Mouse (Mus musculus) midbrain, postnatal 0 days (tissue): ENCODE measurements at regions not wholly inside any gene's neighbourhood (a gene's known extent, or its start where the extent isn't known, plus 50 kb on each side); places are given as distances from the start of the nearest gene placed in this dataset.

Source experiments
- ATAC-seq: fragments of 200-750 bp; cut with Nextera tagmentation; 2 replicates; pipeline ENCODE4 v1.8.0; 2017; ENCODE audit warnings: moderate number of reproducible peaks, mild to moderate bottlenecking, moderate TSS enrichment, moderate library complexity; ENCODE audit not compliant: low FRiP score
- DNase-seq: peaks from one replicate; pipeline ENCODE4 v3.0.0-alpha.2; 2015; ENCODE audit warnings: low spot score
- H3K27ac ChIP-seq: fragments of 300-500 bp; sonication (generic); 2 replicates; pipeline ENCODE4 v1.5.1; 2014; ENCODE audit warnings: low read depth, mild to moderate bottlenecking, low read length, mixed read lengths
- H3K27me3 ChIP-seq: fragments of 300-500 bp; sonication (generic); 2 replicates; pipeline ENCODE4 v1.6.1; 2014; ENCODE audit warnings: low read length, control low read depth, mixed read lengths; ENCODE audit not compliant: insufficient read depth
- H3K36me3 ChIP-seq: fragments of 300-500 bp; sonication (generic); 2 replicates; pipeline ENCODE4 v1.6.1; 2014; ENCODE audit warnings: low read length, control low read depth, mixed read lengths; ENCODE audit not compliant: insufficient read depth
- H3K4me1 ChIP-seq: fragments of 300-500 bp; sonication (generic); 2 replicates; pipeline ENCODE4 v1.6.1; 2014; ENCODE audit warnings: mild to moderate bottlenecking, control low read depth, antibody characterized with exemption, low read length, mixed read lengths; ENCODE audit not compliant: insufficient read depth
- H3K4me2 ChIP-seq: fragments of 300-500 bp; sonication (generic); 2 replicates; pipeline ENCODE4 v1.6.1; 2014; ENCODE audit warnings: low read depth, mild to moderate bottlenecking, low read length, mixed read lengths; ENCODE audit not compliant: poor library complexity, severe bottlenecking
- H3K4me3 ChIP-seq: fragments of 300-500 bp; sonication (generic); 2 replicates; pipeline ENCODE4 v1.5.1; 2014; ENCODE audit warnings: low read depth, mild to moderate bottlenecking, low read length, moderate library complexity
- H3K9ac ChIP-seq: fragments of 300-500 bp; sonication (generic); replicated peaks from 2 replicates; pipeline ENCODE4 v1.6.1; 2014; ENCODE audit warnings: mild to moderate bottlenecking, low read length, moderate library complexity, mixed read lengths; ENCODE audit not compliant: poor library complexity, severe bottlenecking
- H3K9me3 ChIP-seq: fragments of 300-500 bp; sonication (generic); 2 replicates; pipeline ENCODE4 v1.6.1; 2016; ENCODE audit warnings: low read length, control low read depth
- CTCF ChIP-seq: IDR thresholded peaks from 2 replicates; pipeline ENCODE4 v1.5.1; 2016; ENCODE audit warnings: antibody characterized with exemption, mild to moderate bottlenecking
- WGBS: fragments of 180-500 bp; shearing (Covaris S2); extraction: QIAGEN DNeasy Blood & Tissue Kit; methylation state at CpG from one replicate; pipeline ENCODE4 v1.1.7; 2014; 5-methylcytosine and 5-hydroxymethylcytosine counted together

DNA sequence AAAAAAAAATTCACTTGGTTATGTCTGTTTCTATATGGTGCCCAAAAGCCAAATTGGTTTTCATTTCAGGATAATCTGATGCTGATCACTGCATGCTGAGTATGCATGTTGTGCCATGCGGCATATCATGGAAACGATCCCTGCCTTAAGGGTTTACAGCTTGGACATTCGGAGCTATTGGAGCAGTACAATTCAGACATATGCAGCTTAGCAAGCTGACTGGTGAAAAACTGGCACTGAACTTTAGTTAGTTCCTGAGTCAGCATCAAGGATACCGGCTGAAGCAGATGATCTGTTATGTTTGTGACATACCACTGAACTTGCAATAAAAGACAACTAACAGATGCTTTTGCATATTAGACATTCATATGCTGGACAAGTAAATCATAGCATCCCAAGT, 356.1 kb downstream of the Slitrk1 start:
- Histone ChIP-seq H3K9ac (no peak overlapping the region), H3K36me3 (no peaks in the 10 kb centered on the region), H3K4me1 (no peaks in the 10 kb centered on the region), H3K27me3 (no peaks in the 10 kb centered on the region), H3K27ac (no peak overlapping the region), H3K9me3 (no peaks in the 10 kb centered on the region), H3K4me2 (no peak overlapping the region), H3K4me3 (no peak overlapping the region)
- 76% methylated on average over 4 of the region's 4 CpGs for WGBS
- no peak for TF ChIP-seq CTCF
- ATAC-seq (no peak), DNase-seq (peak; percentile 14)

GRCm38 (mm10) chr14:108555527-108555926, 358.4 kb downstream of the Slitrk1 start:
- no peak overlapping the region for H3K9ac ChIP-seq
- DNase-seq (no peak), ATAC-seq (no peak)
- H3K4me2 ChIP-seq, result no peak overlapping the region
- H3K4me3 ChIP-seq, result no peak overlapping the region
- no peaks in the 10 kb centered on the region for H3K27me3 ChIP-seq
- no peaks in the 10 kb centered on the region for H3K4me1 ChIP-seq
- H3K36me3 ChIP-seq, result no peaks in the 10 kb centered on the region
- 90% methylated on average over 1 of the region's 1 CpGs for WGBS
- H3K27ac ChIP-seq, result no peak overlapping the region
- H3K9me3 ChIP-seq, result no peaks in the 10 kb centered on the region
- no peak for TF ChIP-seq CTCF

DNA sequence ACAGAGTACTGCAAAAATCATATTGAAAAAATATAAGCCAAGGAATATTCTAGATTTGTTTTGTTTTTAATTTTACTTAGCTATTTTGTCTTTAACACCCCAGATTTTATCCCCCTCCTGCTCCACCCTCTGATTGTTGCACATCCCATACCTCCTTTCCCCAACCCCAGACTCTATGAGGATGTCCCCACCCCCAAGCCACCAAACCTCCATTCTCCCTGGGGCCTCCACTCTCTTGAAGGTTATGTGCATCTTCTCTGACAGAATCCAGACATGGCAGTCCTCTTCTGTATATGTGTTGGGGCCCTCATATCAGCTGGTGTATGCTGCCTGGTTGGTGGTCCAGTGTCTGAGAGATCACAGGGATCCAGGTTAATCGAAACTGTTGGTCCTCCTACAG, 382.6 kb downstream of the Slitrk1 start:
- DNase-seq, result no peak
- no peaks in the 10 kb centered on the region for H3K27me3 ChIP-seq
- no peaks in the 10 kb centered on the region for H3K36me3 ChIP-seq
- H3K4me2 ChIP-seq, result no peak overlapping the region
- no peak overlapping the region for H3K9ac ChIP-seq
- no peaks in the 10 kb centered on the region for H3K4me1 ChIP-seq
- H3K4me3 ChIP-seq, result no peak overlapping the region
- no peak for TF ChIP-seq CTCF
- no peaks in the 10 kb centered on the region for H3K9me3 ChIP-seq
- no peak for ATAC-seq
- no peak overlapping the region for H3K27ac ChIP-seq
- WGBS, result 100% methylated on average over 1 of the region's 1 CpGs

DNA sequence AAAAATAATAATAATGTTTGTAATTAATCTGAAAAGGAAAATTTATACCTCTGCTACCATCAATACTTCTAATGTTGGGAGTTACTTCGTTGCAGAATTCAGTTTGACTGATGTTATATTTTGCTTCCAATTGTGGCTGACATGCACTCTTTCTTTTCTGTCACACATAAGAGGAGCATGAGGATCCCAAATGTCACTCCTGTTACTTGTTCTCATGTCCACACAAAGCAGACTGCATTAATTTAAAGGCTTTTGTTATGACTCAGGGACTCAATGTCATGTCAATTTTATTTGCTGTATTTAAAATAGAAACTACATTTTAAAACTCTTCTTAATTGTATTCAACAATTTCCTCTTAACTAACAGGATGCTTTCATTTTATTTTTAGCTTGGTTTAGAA, 383.4 kb downstream of the Slitrk1 start:
- 26% methylated on average over 1 of the region's 1 CpGs for WGBS
- DNase-seq (no peak), ATAC-seq (no peak)
- Histone ChIP-seq H3K9me3 (no peaks in the 10 kb centered on the region), H3K4me3 (no peak overlapping the region), H3K27me3 (no peaks in the 10 kb centered on the region), H3K27ac (no peak overlapping the region), H3K9ac (no peak overlapping the region), H3K4me1 (no peaks in the 10 kb centered on the region), H3K36me3 (no peaks in the 10 kb centered on the region), H3K4me2 (no peak overlapping the region)
- TF ChIP-seq CTCF, result no peak

- Histone ChIP-seq H3K4me3 (no peak overlapping the region), H3K4me1 (no peaks in the 10 kb centered on the region), H3K9ac (no peak overlapping the region), H3K36me3 (no peaks in the 10 kb centered on the region), H3K27me3 (no peaks in the 10 kb centered on the region), H3K9me3 (no peaks in the 10 kb centered on the region), H3K4me2 (no peak overlapping the region), H3K27ac (no peak overlapping the region)
- no peak for TF ChIP-seq CTCF
- ATAC-seq (no peak), DNase-seq (no peak)
- WGBS, result 74% methylated on average over 2 of the region's 2 CpGs
Observed at GRCm38 (mm10) chr14:108520914-108521313, 393.0 kb downstream of the Slitrk1 start.
